Mouse (Mus musculus) lung, postnatal 0 days (tissue): ENCODE results near the gene Tpr.

ENCODE experiments used
- CTCF ChIP-seq: IDR thresholded peaks from 2 replicates; pipeline ENCODE4 v1.5.1; 2016; ENCODE audit warnings: antibody characterized with exemption, mild to moderate bottlenecking
- EP300 ChIP-seq: IDR thresholded peaks from 2 replicates; pipeline ENCODE4 v1.6.1; 2016; ENCODE audit warnings: antibody characterized with exemption, mild to moderate bottlenecking, control low read depth

GRCm38 (mm10) chr1:150498177-150498576, 105.5 kb downstream of the Tpr start:
- TF ChIP-seq EP300: no peak
- no peak for TF ChIP-seq CTCF
